Mouse (Mus musculus): ENCODE measurements around the gene Nat8f3. TPM values are rescaled to one million over a fixed set of nuclear protein-coding genes. Genes with fewer than 3 reads are reported as not detected.
"Not testable (repeated sequence)": the region's sequence is repeated elsewhere in the genome, so short reads cannot be mapped to it uniquely, and the experiment has no call there.

Gene Nat8f3
- total RNA-seq (2021): not detected
- long read RNA-seq, experiment 1: 0 reads
- long read RNA-seq, experiment 2: 0 reads

DNA sequence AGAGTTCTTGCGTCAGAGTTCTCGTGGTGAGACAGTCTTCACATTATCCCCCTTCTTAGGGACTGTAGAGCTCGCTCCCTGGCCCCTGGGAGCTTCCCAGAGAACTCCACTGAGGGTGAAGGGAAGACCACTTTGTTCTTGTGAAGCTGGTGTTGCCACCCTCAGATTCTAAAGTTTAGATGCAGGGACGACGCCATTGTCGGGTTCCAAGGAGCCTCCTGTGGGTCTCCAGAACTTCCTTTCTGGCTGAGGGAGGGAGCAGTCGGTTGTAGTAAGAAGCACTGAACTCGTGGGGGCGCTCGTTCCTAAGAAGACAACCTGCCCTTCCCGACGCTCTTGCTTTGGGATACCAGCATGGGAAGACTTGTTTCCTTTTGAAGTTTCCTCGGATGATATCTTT, at the start of gene Nat8f3:
Nat8f3 (minus strand) TSS at position 223 of the 400 bp plus-strand sequence.
- H3K4me3 ChIP-seq; intact Hi-C loops (cut with DNase I); H3K27ac ChIP-seq: not testable (repeated sequence)
- peak; percentile 39 for DNase-seq
- peak; percentile 48 for TF ChIP-seq CTCF (IDR thresholded peaks at IDR 0.05)

DNA sequence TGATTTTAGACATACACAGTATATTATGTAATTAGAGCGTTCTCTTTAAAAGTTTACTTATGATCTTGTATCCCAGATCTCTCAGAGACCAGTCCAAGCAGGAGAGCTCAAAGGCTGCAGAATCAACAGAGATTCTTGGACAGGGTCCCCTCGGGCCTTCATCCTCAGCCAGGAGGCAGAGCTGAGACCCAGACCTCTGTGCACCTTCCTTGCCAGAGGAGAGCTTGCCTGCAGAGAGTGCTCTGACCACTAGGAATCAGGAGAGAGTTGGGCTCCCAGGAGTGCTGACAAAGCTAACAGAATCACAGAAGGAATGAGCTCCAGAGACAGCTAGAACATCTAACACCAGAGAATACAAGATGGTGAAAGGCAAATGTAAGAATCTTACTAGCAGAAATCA, 47.8 kb upstream of the Nat8f3 start:
- intact Hi-C loops (cut with DNase I): no loop called here
- H3K4me3 ChIP-seq: no peak overlapping the region
- no peak overlapping the region for H3K27ac ChIP-seq
- TF ChIP-seq CTCF (IDR thresholded peaks at IDR 0.05): no peak
- no peak for DNase-seq

DNA sequence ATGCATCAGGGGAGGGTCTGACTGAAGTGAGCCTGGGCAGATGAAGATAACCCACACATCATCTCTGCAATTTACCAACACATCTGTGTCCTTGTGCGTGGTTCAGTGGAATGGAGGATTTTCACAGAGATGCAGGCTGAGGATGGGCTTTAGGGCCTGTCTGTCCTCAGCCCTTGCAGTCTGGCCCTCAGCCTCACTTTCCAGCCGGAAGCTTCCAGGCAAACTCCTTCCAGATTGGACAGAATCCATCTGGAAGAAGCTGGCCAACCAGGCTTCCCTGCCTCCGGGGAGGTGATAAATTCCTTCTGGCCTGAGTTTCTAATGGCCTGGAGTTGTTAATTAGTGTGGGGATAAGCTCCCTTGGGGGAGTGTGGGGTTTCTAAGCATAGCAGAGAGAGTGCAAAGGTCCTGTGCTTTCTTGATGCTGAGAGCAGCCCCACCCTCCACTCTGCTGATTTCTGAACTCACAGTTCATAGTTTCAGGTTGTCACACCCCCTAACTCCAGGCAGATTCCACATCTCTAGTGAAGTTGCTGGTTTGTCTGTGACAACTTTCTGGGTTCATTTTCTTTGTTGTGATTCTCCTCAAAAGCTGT, 45.5 kb upstream of the Nat8f3 start:
- DNase-seq; intact Hi-C loops (cut with DNase I): not testable (repeated sequence)

DNA sequence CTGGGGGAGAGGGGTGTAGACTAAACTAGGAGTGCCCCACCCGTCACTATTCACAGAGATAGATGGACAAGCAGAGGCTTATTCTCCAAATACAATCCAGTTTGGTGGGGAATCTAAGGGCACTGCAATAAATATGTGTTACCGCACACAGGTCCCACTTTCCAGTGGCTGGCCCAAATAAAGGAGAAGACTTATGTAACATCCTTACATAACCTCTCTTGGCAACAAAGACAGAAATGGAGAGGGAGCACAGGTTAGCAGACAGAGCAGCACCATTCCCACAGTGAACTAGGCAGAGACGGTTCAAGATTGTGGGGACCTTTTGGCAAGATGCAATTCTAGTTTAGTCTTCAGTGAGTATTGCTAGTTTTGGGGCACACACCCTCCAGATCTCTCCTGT, 45.0 kb upstream of the Nat8f3 start:
- intact Hi-C loops (cut with DNase I); H3K4me3 ChIP-seq; DNase-seq; H3K27ac ChIP-seq: not testable (repeated sequence)

More for the DNA sequence above, 45.5 kb upstream of the Nat8f3 start:
- not testable (repeated sequence) for H3K4me3 ChIP-seq, H3K27ac ChIP-seq

GRCm38 (mm10) chr6:85809784-85810183, 44.2 kb upstream of the Nat8f3 start:
- intact Hi-C loops (cut with DNase I); H3K4me3 ChIP-seq; DNase-seq; H3K27ac ChIP-seq: not testable (repeated sequence)

DNA sequence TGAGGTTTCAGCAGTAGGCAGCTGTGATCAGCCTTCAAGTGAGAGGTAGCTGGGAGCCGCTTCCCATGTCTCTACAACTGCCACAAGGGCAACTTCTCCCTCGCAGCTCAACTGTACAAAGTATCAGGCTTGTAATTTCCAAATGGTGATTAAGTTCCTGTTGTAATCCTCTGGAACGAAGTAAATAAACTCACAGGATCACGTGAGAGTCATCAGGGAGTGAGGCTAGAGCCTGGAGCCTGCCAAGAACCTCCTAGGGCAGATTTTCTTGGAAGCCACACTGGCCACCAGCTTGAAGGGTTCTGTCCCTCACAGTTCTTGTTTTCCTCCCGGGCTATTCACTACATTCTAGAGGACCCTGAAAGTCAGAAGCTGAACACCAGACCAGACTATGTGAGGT, 37.6 kb upstream of the Nat8f3 start:
- H3K4me3 ChIP-seq; H3K27ac ChIP-seq; intact Hi-C loops (cut with DNase I): not testable (repeated sequence)
- DNase-seq: peak; percentile 31

DNA sequence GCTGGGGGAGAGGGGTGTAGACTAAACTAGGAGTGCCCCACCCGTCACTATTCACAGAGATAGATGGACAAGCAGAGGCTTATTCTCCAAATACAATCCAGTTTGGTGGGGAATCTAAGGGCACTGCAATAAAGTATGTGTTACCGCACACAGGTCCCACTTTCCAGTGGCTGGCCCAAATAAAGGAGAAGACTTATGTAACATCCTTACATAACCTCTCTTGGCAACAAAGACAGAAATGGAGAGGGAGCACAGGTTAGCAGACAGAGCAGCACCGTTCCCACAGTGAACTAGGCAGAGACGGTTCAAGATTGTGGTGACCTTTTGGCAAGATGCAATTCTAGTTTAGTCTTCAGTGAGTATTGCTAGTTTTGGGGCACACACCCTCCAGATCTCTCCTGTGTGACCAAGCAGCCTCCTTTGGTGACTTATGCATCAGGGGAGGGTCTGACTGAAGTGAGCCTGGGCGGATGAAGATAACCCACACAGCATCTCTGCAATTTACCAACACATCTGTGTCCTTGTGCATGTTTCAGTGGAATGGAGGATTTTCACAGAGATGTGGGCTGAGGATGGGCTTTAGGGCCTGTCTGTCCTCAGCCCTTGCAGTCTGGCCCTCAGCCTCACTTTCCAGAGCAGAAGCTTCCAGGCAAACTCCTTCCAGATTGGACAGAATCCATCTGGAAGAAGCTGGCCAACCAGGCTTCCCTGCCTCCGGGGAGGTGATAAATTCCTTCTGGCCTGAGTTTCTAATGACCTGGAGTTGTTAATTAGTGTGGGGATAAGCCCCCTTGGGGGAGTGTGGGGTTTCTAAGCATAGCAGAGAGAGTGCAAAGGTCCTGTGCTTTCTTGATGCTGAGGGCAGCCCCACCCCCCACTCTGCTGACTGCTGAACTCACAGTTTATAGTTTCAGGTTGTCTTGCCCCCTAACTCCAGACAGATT, 2.2 kb downstream of the Nat8f3 start:
- H3K4me3 ChIP-seq; intact Hi-C loops (cut with DNase I); DNase-seq; H3K27ac ChIP-seq: not testable (repeated sequence)

DNA sequence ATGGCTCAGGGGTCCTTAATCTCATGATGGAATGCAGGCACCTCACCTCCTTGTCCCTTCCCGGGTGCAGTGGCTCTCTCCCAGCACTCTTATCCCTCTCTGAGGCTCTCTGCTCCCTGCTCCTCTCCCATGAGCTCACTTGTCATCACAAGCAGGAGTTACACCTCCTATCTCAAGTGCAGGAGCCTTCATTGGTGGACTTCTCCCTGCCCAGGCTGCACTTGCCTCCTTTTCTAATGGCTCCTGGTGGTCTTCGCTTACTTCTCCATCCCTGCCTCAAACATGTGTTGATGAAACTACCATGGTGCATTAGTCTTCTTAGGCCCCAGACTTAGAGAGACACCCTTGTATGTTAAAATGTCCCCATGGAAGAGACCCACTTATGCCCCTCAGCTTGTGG, 2.9 kb downstream of the Nat8f3 start:
- DNase-seq; intact Hi-C loops (cut with DNase I); H3K27ac ChIP-seq; H3K4me3 ChIP-seq: not testable (repeated sequence)

- intact Hi-C loops (cut with DNase I); DNase-seq; H3K4me3 ChIP-seq: not testable (repeated sequence)
- H3K27ac ChIP-seq: 0 out of 2 replicates have a peak overlapping the region, but pooled peaks have one; percentile 20
These were observed 9.8 kb downstream of the Nat8f3 start for GRCm38 (mm10) chr6:85755705-85756249.

DNA sequence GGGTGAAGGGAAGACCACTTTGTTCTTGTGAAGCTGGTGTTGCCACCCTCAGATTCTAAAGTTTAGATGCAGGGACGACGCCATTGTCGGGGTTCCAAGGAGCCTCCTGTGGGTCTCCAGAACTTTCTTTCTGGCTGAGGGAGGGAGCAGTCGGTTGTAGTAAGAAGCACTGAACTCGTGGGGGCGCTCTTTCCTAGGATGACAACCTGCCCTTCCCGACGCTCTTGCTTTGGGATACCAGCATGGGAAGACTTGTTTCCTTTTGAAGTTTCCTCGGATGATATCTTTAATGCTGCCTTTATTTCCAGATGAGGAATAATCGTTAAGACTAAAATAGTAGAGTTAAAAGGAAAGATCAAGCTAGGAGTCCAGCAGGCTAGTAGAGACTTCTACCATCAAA, 52.4 kb downstream of the Nat8f3 start, which contains the start of gene Nat8f7:
Nat8f7 (minus strand) TSS at position 101 of the 400 bp plus-strand sequence.
- TF ChIP-seq CTCF (IDR thresholded peaks at IDR 0.05): peak; percentile 8; the same call in 1 of the 2 replicates
- intact Hi-C loops (cut with DNase I); H3K4me3 ChIP-seq; H3K27ac ChIP-seq: not testable (repeated sequence)
- DNase-seq: peak; percentile 15

GRCm38 (mm10) chr6:85709607-85710006, 55.9 kb downstream of the Nat8f3 start:
- H3K27ac ChIP-seq; DNase-seq; H3K4me3 ChIP-seq; intact Hi-C loops (cut with DNase I): not testable (repeated sequence)

GRCm38 (mm10) chr6:85709206-85709605, 56.3 kb downstream of the Nat8f3 start:
- H3K4me3 ChIP-seq; H3K27ac ChIP-seq; DNase-seq; intact Hi-C loops (cut with DNase I): not testable (repeated sequence)

DNA sequence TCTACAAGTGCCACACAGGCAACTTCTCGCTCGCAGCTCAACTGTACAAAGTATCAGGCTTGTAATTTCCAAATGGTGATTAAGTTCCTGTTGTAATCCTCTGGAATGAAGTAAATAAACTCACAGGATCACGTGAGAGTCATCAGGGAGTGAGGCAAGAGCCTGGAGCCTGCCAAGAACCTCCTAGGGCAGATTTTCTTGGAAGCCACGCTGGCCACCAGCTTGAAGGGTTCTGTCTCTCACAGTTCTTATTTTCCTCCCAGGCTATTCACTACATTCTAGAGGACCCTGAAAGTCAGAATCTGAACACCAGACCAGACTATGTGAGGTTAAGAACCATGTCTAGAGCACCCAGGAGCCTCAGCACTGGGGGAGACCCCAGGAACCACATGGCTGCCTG, 63.6 kb downstream of the Nat8f3 start:
- DNase-seq: peak; percentile 66
- H3K4me3 ChIP-seq; intact Hi-C loops (cut with DNase I): not testable (repeated sequence)
- H3K27ac ChIP-seq: peak overlapping the region; percentile 51

Small RNA genes lying within 50 kb of the gene (microRNA-seq; reads per million reads assigned to microRNA genes)
- not detected for gene Gm27317
- gene Mir6375: not detected

Other genes with a start within 250 kb of the Nat8f3 start
- gene Alms1, start 178.2 kb downstream of the Nat8f3 start, total RNA-seq (2021): under 1 TPM; 0.54 to 0.78 TPM
- under 1 TPM in 1 of 2 experiments, not detected in 1; 0.13 TPM for gene Nat8f7, start 52.5 kb downstream of the Nat8f3 start, total RNA-seq (2021)
- not detected for gene Nat8f6, start 55.2 kb upstream of the Nat8f3 start, total RNA-seq (2021)
- gene Nat8f5, start 55.2 kb upstream of the Nat8f3 start, total RNA-seq (2021): not detected
- gene Nat8, start 66.3 kb upstream of the Nat8f3 start, total RNA-seq (2021): not detected
- not detected for gene Nat8f2, start 103.4 kb upstream of the Nat8f3 start, total RNA-seq (2021)
- under 1 TPM; 0.15 to 0.28 TPM for gene Nat8f4, start 139.1 kb upstream of the Nat8f3 start, total RNA-seq (2021)
- 10 to 100 TPM; 17.0 to 18.7 TPM for gene Tprkb, start 146.1 kb upstream of the Nat8f3 start, total RNA-seq (2021)
- 1 to 10 TPM in 1 of 2 experiments, under 1 TPM in 1; 0.97 to 2.2 TPM for gene Nat8f1, start 149.9 kb upstream of the Nat8f3 start, total RNA-seq (2021)
- gene Dusp11, start 195.9 kb upstream of the Nat8f3 start, total RNA-seq (2021): 10 to 100 TPM; 29.2 to 36.5 TPM

Data from gastrocnemius, adult 2 months (tissue).